Mouse (Mus musculus) MN1 (cell line): ENCODE measurements around the gene Tarbp1.

Experiments used
- DNase-seq: peaks from one replicate; pipeline ENCODE4 v3.0.0-alpha.2; 2016; ENCODE audit warnings: low spot score

Gene Tarbp1

GRCm38 (mm10) chr8:126474299-126475187, at the start of gene Tarbp1:
Tarbp1 (minus strand) TSS chr8:126475065.
- peak; percentile 97 for DNase-seq

DNA sequence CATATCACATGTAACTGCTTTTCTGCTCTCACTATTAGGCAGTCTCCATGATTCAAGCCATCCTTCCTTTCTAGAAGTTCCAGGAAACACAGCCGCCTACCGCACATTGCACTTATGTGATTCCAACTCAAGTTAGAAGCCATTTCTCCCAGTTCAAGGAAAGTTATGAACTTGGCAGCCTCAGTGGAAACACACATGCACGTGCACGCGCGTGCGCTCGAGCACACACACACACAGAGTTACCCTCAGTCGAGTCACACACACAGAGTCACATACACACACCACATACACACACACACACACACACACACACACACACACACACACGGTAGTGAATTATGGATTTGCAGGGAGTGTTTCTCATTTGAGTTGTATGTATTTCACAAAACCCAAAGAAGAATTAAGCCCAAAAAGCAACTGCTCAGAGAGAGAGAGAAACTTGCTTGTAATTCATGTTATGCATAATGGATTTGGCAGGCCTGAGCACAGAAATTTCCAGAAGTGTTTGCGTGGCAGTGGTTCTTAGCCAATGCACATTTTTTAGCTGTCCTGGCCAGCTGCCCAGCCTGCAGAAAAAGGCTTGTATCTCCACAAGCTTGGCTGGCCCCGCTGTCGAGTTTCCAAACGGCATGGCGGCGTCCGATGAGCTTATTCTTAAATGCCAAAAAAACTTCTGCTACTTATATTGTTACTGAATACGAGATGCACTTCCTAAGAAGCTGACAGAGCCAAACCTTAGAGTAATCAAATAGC, 49.5 kb upstream of the Tarbp1 start:
- DNase-seq: peak; percentile 63

DNA sequence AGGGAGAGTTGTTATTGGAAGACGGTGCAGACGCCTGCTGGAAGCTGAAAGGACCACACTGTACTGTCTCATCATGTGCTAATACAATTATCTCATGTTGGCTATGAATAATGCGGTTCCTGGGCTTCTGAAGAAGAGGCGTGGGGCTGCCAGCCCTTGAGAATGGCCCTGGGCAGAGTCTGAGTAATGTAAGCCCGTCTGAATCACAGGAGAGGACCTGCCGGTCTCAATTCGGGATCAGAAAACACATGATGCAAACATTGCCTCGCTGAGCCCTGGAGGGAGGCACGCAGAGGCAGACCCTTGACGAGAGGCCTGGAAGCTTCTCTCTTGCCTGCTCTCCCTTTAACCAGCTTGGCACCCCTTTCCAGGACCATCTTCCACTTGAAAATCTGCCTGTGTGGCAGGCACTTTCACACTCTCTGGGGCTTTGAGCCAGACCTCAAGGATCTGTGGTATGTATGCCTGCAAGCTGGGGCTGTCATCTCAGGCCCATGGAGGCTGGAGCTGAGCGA, 48.3 kb upstream of the Tarbp1 start:
- peak; percentile 94 for DNase-seq

DNA sequence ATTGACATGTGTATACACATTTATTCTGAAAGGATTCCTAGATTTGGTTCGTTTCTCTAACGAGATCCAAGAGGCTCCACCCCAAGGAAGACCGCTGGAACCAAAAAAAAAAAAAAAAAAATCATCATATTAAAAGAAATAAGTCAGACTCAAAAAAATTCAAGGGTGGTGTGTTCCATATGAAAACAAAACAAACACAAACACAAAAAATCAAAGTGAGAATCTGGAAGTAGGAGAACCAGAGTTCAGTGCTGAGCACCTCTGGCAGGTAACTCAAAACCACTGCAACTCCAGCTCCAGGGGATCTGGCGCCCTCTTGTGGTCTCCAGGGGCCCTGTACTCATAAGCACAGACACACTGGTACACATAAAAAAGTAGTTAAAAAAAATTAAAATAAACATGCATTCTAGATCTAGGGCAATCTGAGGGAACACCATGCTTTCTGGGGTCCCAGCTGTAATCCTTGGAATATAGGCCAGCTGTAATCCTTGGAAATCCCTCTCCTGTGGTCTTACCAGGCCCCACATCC, 44.6 kb upstream of the Tarbp1 start:
- DNase-seq: no peak

DNA sequence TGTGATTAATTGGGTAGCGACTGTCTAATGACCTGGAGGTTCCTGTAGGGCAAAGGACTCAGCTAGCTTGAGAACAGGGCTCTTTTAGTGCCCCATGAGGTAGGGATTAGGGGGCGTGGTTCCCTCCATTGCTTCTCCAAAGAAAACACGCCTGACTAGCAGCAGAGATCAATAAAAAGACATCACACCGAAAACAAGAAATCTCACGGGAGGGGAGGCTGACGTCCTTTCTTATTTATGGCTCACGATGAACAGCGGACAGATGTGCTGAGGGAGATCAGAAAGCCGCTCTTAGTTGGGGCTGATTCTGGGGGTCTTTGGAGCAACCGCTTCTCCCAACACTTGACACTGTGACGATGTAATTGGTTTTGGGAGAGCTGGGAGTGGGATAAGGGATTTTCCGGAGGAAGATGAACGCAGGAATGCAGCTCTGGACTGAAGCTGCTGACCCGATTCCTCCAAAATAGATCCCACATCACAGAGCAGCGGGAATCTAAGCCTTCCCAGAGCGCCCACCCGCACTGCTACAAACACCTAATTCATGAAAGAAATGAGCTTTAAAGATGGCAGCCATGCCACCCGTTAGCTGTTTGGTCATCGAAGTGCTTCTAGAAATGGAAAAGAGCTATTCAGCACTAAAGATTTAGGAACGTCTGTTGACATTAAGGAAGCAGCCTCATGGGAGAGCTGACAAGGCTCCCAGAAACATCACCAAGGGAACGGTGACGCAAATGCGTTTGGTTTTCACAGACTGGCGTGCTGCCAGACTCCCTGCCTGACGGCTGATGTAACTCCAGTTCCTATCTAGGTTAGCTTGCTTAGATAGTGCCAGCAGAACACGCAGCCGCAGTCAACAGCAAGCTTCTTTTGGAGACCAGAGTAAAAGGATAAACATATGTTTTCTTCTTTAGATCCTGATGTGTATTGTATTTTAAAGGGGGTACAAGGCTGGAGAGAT, 42.0 kb upstream of the Tarbp1 start:
- peak; percentile 100 for DNase-seq

DNA sequence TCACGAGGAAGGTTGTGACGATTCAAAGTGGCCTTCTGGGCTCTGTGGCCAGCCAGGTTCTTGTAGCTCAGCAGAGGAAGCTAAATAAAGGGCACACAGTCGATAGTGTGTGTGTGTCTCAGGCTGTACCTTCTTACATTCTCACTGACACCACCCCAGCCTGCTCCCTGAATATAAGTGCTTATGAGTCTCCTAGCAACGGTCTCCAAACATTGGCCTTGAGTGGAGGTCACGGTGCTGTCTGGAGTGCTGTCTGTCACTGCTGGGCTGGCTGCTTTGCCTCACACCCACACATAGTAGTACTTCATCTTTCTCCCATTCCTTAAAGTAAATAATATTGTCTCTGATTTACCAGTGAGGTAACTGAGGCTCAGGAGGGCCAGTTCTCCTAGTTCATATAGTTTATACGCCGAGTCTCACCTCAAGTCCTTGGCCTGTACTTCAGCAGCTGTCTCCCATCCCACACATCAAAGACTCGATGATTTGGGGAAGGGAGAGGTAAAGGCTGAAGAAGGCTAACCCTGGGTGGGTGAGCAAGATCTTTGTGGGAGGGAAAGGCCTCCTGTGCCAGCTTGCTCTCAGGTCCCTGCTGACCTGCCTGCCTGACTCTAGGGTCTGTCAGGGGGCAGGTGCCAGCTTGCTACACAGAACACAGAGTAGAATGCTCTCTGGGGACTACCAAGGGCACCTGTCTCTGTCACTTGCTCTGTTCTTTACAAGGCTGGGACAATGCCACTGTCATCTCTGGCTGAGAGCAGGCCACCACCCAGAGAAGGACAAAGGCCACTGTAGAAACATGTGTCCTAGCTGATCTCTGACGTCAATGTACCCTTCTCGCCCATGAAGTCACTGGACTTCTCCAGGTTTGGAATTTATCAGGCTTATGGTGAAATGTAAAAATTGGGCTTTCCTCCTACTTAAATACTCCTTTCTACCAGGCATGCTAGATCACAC, 39.4 kb upstream of the Tarbp1 start:
- DNase-seq: peak; percentile 76

GRCm38 (mm10) chr8:126510866-126511265, 36.0 kb upstream of the Tarbp1 start:
- DNase-seq: peak; percentile 84

DNA sequence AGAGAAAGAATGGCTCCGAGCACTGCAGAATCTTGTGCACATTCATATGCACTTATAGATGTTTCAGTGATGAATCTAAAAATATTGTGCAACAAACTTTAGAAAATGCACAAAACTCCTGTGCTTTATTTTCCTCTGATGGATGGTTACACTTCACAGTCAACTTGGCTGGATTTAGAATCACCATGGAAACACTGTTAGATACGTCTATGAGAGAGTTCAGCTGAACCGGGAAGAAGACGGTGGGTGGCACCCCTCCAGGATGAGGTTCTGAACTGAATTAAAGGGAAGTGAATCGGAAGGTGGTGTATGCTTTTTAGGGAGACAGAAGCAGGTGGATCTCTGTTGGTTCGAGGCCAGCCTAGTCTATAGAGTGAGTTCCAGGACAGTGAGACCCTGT, 34.8 kb upstream of the Tarbp1 start:
- no peak for DNase-seq

DNA sequence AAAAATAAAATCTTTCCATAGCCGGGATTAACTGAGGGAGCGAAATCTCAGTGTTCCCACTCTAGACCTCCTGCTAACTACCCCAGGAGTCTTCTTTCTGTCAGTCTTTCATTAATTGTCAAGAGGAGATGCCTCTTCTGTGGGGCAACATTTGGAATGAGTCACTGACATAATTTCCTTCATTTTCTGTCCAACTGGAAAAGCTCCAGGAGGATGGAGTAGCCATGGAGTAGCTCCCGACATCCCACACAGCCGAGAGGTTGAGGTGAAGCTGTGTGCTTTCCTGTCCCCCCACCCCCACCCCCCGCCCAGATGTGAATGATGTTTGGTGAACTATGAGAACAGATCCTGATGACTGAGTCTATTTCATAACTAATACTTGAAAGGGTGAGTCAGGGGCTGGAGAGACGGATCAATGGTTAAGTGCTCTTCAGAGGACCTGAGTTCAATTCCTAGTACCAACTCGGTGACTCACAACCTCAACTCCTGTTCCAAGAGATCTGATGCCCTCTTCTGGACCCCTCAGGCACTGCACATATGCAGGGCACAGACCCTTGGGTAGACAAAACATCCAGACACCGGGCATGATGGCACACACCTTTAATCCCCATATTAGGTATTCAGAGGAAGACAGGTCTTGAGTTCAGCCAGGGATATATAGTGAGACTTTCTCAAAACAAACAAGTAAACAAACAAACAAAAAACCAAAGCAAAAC, 34.2 kb upstream of the Tarbp1 start:
- peak; percentile 47 for DNase-seq

- DNase-seq: no peak
Observed at GRCm38 (mm10) chr8:126508221-126508620, 33.4 kb upstream of the Tarbp1 start.

- no peak for DNase-seq
Observed at GRCm38 (mm10) chr8:126504492-126505182, 29.8 kb upstream of the Tarbp1 start.

DNA sequence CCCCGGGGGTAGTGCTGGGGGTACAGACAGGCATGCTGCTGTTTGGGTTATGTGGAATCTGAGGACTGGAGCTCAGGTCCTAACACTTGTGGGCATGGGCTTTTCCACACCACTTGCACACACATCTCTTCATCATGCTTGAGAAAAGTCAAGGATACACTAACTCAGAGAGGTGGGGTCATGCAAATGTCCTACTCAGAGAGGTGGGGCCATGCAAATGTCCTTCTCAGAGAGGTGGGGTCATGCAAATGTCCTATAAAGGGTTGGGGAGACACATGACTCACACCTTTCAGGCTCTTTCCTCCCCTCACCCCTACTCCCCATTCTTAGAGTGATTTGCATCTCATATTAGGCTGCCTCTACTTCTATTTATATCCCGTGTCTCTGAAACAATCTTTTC, 27.9 kb upstream of the Tarbp1 start:
- no peak for DNase-seq

DNA sequence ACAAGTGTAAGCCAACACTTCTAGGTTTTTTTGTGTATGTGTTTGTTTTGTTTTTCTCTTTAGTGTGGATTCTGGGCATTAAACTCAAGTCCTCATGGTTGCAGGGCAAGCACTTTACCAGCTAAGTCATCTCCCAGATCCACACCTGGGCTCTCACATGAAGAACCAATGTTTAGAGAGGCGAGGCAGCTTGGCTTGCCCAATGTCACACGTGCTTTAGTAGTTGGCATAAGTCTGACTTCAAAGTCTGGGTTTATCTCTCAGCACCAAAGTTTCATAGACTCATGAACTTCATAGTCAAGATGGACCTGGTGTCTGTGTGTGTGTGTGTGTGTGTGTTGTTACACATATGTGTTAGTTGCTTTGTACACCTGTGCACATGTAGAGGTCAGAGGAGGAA, 24.5 kb upstream of the Tarbp1 start:
- DNase-seq: no peak

DNA sequence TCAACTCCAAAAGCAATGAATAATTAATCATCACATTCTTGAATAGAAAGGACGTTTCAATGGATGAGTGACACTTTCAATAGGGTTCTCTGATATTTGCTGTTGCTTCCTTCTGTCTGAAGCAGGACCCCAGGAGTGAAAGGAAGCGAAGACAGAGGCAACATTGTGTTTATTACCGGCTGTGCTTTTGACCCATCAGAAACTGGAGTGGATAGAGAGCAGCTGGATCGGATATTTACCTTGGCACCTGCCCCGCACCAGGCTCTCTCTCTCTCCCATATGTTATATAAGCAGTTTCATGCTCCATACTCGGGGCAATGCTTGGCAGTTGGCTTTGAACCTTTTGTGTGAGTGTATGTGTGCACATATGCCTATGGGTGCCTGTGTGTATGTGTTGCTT, 23.6 kb upstream of the Tarbp1 start:
- DNase-seq: peak; percentile 59

DNA sequence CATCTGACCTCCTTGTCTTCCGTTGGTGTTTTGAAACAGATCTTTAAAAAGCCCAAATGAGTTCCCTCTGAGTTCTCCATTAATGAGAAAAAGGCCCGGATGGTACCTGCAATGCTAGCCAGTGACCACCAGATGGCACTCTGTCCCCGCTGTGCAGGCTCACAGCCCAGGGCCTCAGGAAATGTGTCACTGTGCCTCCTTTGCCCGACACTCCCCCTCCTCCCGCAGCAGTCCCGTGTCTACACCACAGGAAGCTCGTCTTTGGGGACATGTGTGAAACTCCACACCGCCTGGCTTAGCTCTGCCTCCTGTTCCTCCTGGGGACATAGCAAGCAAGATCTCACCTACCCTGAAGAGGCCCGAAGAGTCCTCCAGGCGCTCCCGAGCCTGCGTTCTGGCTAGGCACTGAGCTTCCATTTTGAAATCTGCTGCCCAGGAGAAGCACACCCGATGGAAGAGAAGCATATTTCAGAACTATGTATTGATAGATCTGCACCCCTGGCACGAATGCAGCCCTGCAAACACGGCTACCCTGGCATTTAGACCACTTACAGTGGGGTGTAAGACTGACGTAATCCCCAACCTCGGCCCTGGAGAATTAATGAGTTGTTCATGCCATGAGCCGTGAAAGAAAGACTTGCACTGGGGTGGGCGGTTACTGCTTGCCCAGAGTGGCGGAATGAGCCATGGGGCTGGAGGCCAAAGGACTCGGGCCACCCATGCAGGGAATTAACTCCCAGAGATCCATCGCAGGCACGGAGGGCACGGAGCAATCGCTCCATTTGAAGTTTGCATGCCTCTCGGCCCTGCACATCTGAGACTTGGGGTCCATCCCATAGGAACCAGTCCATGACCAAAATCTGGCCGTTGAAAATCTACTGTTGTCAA, 22.9 kb upstream of the Tarbp1 start:
- peak; percentile 96 for DNase-seq

DNA sequence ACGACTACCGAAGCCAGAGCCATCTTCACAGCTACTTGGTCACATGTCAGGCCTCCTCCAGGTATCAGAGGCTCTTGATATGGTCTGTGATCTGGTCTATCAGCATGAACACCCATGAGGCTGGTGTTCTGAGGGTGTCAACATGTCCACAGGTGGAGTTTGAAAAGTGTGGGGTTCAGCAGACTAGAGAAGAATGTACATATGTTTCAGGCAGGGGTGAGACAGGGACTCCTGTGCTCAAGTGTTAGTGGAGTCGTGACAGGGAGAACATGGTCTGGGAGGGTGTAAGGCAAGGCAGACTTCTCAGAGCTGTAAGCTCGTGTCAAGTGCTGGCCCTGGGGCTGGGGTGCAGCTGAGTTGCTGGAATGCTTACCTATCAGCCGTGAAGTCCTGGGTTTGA, 22.1 kb upstream of the Tarbp1 start:
- DNase-seq: no peak

DNA sequence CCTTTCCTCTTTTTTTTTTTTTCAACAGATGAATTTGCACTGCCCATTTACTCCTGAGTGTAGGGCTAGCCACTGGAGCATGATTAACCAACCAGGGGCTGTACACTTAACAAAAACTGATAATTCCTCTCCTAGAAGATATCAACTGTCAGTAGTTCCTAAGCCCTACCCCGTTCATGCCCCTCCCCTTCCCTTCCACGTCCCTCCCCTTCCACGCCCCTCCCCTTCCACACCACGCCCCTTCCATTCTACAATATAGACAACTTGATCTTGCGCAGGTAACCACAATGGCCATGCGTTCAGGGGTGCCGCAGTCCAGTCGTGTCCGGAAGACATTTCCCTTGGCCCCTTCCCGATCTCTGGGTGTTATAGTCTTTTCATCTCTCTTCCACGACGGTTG, 20.6 kb upstream of the Tarbp1 start:
- no peak for DNase-seq
